Mouse (Mus musculus) heart, postnatal 0 days (tissue): Measurements from ENCODE around the gene Slc16a2.

ENCODE experiments used
- CTCF ChIP-seq: IDR thresholded peaks from 2 replicates; pipeline ENCODE4 v1.5.1; 2016; ENCODE audit warnings: antibody characterized with exemption, control low read depth, low read depth
- EP300 ChIP-seq: IDR thresholded peaks from 2 replicates; pipeline ENCODE4 v1.6.1; 2016; ENCODE audit warnings: antibody characterized with exemption, low read depth

DNA sequence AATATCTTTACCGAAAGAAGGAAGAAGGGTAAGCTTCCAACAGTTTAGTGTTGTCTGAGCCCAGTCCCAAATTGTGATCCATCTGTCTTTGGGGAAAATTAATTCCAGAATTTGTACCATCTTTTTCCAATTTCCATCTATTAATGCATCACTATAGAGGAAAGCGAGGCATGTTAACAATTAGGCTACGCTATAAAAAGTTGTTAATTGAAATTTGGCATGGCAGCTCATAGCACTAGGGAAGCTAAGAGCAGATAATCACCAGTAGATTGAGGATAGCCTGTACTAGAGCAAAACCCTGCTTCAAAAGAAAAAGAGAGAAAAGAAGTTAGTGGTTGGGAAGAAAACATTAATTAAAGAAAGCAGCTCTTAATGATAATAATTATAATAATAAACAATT is 41.1 kb upstream of the Slc16a2 start:
- TF ChIP-seq CTCF (no peak), EP300 (no peak)
